Mouse (Mus musculus): ENCODE results near the gene Slc26a10. TPM values are rescaled to one million over a fixed set of nuclear protein-coding genes. Genes with fewer than 3 reads are reported as not detected.

Gene Slc26a10
- polyA plus RNA-seq, 1 experiment from 2014 or later: 0.91 TPM

GRCm38 (mm10) chr10:127177235-127177634 lies 3.2 kb downstream of the Slc26a10 start:
- H3K27me3 ChIP-seq: peaks cover 49% of the 10 kb centered on the region
- H3K4me3 ChIP-seq: no peak overlapping the region
- H3K27ac ChIP-seq (replicated peaks): no peak overlapping the region
- no peaks in the 10 kb centered on the region for H3K36me3 ChIP-seq
- WGBS: 20% methylated on average over 9 of the region's 9 CpGs
- no peak overlapping the region for H3K9ac ChIP-seq
- ATAC-seq (ENCODE audit: low FRiP score, low read depth): no peak
- peak overlapping the region; percentile 55 for H3K4me2 ChIP-seq
- peaks cover 27% of the 10 kb centered on the region for H3K4me1 ChIP-seq (replicated peaks)
- no peaks in the 10 kb centered on the region for H3K9me3 ChIP-seq

GRCm38 (mm10) chr10:127176756-127177155 lies 3.7 kb downstream of the Slc26a10 start:
- Histone ChIP-seq H3K9ac (no peak overlapping the region), H3K4me3 (no peak overlapping the region), H3K4me2 (no peak overlapping the region), H3K27ac (replicated peaks) (no peak overlapping the region), H3K36me3 (0 out of 2 replicates have a peak, but pooled peaks cover 2% of the 10 kb centered on the region), H3K4me1 (replicated peaks) (peaks cover 27% of the 10 kb centered on the region), H3K9me3 (no peaks in the 10 kb centered on the region), H3K27me3 (peaks cover 53% of the 10 kb centered on the region)
- 14% methylated on average over 7 of the region's 7 CpGs for WGBS
- no peak for ATAC-seq (ENCODE audit: low FRiP score, low read depth)

DNA sequence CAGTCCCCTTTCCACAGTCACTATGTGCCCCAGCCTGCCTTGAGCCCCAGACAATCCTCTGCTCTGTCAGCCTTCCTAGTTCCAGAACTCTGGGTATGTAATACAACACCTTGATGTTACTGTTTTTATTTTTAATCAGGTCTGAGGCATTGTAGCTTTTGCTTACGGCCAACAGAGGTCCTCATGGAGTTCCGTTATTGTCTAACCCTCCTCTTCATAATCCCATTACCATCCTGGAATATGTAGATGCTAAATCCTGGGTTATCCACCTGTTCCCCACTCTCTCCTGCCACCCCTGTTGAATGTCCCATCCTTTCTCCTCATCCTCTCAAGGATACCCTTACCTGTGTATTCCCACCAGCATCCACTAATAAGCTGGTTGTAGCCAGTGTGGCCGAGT lies 4.2 kb downstream of the Slc26a10 start:
- ATAC-seq (ENCODE audit: low FRiP score, low read depth): no peak
- WGBS: 42% methylated on average over 3 of the region's 3 CpGs
- H3K27me3 ChIP-seq: peaks cover 52% of the 10 kb centered on the region

GRCm38 (mm10) chr10:127174170-127174569 lies 6.3 kb downstream of the Slc26a10 start:
- Histone ChIP-seq H3K27ac (replicated peaks) (no peak overlapping the region), H3K9ac (no peak overlapping the region), H3K27me3 (peaks cover 49% of the 10 kb centered on the region), H3K4me3 (no peak overlapping the region), H3K4me1 (replicated peaks) (peaks cover 30% of the 10 kb centered on the region), H3K36me3 (0 out of 2 replicates have a peak, but pooled peaks cover 3% of the 10 kb centered on the region), H3K9me3 (no peaks in the 10 kb centered on the region), H3K4me2 (no peak overlapping the region)
- 0 out of 2 replicates have a peak, but pooled peaks have one; percentile 6 for ATAC-seq (ENCODE audit: low FRiP score, low read depth)
- 87% methylated on average over 7 of the region's 7 CpGs for WGBS

More for the DNA sequence above, 4.2 kb downstream of the Slc26a10 start:
- H3K36me3 ChIP-seq: 0 out of 2 replicates have a peak, but pooled peaks cover 3% of the 10 kb centered on the region
- H3K4me2 ChIP-seq: no peak overlapping the region
- no peak overlapping the region for H3K4me3 ChIP-seq
- no peaks in the 10 kb centered on the region for H3K9me3 ChIP-seq
- H3K4me1 ChIP-seq (replicated peaks): peaks cover 27% of the 10 kb centered on the region
- H3K9ac ChIP-seq: no peak overlapping the region
- no peak overlapping the region for H3K27ac ChIP-seq (replicated peaks)

GRCm38 (mm10) chr10:127173148-127174065 lies 7.0 kb downstream of the Slc26a10 start:
- 0 out of 2 replicates have a peak, but pooled peaks cover 3% of the 10 kb centered on the region for H3K36me3 ChIP-seq
- WGBS: 86% methylated on average over 16 of the region's 16 CpGs
- peaks cover 52% of the 10 kb centered on the region for H3K27me3 ChIP-seq

DNA sequence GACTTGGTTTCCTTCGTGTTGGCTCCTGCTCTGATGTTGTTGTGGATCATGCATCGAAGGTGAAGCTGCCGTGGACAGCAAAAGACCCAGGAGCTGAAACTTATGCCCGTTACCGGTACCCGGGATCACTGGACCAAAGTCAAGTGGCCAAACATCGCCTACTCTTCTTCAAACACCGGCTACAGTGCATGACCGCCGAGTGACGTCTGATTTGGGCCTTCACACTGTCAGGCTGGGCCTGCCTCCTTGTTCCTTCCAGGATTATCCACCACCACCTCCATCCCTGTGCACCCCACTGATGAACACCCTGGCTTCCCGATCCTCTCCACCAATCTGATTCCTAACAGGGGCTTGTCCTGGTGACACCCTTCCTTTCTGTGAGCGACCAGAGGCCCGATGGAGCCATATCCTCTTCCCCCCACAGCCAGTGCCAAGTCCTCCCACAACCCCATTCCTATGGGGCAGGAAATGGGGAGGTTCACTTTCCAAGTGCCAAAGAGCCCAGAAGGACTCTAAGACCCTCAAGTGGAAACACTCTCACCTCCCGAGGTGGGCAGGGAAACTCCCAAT lies 8.7 kb downstream of the Slc26a10 start:
- H3K9ac ChIP-seq: no peak overlapping the region

More at GRCm38 (mm10) chr10:127173148-127174065, 7.0 kb downstream of the Slc26a10 start:
- no peaks in the 10 kb centered on the region for H3K9me3 ChIP-seq
- 0 out of 2 replicates have a peak, but pooled peaks have one; percentile 2 for ATAC-seq (ENCODE audit: low FRiP score, low read depth)
- H3K9ac ChIP-seq: no peak overlapping the region
- H3K4me3 ChIP-seq: no peak overlapping the region
- H3K27ac ChIP-seq (replicated peaks): no peak overlapping the region
- H3K4me1 ChIP-seq (replicated peaks): peaks cover 26% of the 10 kb centered on the region
- H3K4me2 ChIP-seq: no peak overlapping the region

DNA sequence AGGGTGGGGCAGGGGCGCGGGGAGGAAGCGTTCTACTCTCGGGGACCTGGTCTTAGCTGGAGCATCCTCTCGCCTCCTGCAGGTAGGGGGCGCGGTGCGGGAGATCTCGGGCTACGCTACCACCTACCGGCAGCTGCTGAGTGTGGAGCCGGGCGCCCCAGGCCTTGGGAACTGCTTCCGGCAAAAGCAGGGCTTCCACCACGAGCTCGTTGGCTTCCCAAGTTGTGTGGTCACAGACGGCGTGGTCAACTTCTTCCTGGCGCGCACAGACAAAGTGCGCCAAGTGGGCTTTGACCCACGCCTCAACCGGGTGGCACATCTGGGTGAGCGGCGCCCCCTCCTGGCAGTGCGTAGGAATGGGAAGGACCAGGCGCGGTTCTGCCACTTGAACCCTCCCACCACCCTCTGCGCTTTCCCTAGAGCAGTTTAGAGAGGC lies 9.6 kb downstream of the Slc26a10 start:
- H3K36me3 ChIP-seq: 0 out of 2 replicates have a peak, but pooled peaks cover 3% of the 10 kb centered on the region
- H3K4me2 ChIP-seq: peak overlapping the region; percentile 48
- ATAC-seq (ENCODE audit: low FRiP score, low read depth): peak; percentile 17; the same call in 1 of the 2 replicates
- peaks cover 40% of the 10 kb centered on the region for H3K27me3 ChIP-seq
- H3K4me1 ChIP-seq (replicated peaks): peaks cover 35% of the 10 kb centered on the region
- H3K4me3 ChIP-seq: peak overlapping the region; percentile 9
- no peak overlapping the region for H3K27ac ChIP-seq (replicated peaks)
- no peak overlapping the region for H3K9ac ChIP-seq
- no peaks in the 10 kb centered on the region for H3K9me3 ChIP-seq
- 3% methylated on average over 29 of the region's 29 CpGs for WGBS

More for the DNA sequence above, 8.7 kb downstream of the Slc26a10 start:
- H3K4me3 ChIP-seq: no peak overlapping the region
- no peak overlapping the region for H3K4me2 ChIP-seq
- WGBS: 92% methylated on average over 15 of the region's 15 CpGs
- 0 out of 2 replicates have a peak, but pooled peaks cover 3% of the 10 kb centered on the region for H3K36me3 ChIP-seq
- no peaks in the 10 kb centered on the region for H3K9me3 ChIP-seq
- peaks cover 47% of the 10 kb centered on the region for H3K27me3 ChIP-seq
- peaks cover 27% of the 10 kb centered on the region for H3K4me1 ChIP-seq (replicated peaks)
- H3K27ac ChIP-seq (replicated peaks): no peak overlapping the region
- no peak for ATAC-seq (ENCODE audit: low FRiP score, low read depth)

DNA sequence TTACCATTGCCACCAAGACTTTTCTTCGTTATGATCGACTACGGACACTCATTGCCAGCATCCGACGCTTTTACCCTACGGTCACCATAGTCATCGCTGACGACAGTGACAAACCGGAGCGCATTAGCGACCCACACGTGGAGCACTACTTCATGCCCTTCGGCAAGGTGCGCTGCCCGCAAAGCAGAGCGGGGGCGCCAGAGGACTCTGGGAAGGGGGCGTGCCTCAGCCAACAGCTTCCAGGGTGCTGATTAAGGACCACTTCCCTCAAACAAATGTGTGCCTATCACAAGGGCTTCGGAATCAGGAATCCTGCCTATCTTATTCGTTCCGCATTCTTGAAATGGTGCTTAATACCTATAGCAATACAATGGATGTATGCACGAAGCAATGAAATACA lies 10.4 kb downstream of the Slc26a10 start:
- 0 out of 2 replicates have a peak, but pooled peaks cover 3% of the 10 kb centered on the region for H3K36me3 ChIP-seq
- 0 out of 2 replicates have a peak overlapping the region, but pooled peaks have one; percentile 6 for H3K9ac ChIP-seq
- H3K4me3 ChIP-seq: peak overlapping the region; percentile 9; the same call in 1 of the 2 replicates
- no peak for ATAC-seq (ENCODE audit: low FRiP score, low read depth)
- H3K4me1 ChIP-seq (replicated peaks): peaks cover 38% of the 10 kb centered on the region
- H3K9me3 ChIP-seq: no peaks in the 10 kb centered on the region
- H3K4me2 ChIP-seq: peak overlapping the region; percentile 48
- peaks cover 40% of the 10 kb centered on the region for H3K27me3 ChIP-seq
- WGBS: 8% methylated on average over 22 of the region's 22 CpGs
- H3K27ac ChIP-seq (replicated peaks): no peak overlapping the region

DNA sequence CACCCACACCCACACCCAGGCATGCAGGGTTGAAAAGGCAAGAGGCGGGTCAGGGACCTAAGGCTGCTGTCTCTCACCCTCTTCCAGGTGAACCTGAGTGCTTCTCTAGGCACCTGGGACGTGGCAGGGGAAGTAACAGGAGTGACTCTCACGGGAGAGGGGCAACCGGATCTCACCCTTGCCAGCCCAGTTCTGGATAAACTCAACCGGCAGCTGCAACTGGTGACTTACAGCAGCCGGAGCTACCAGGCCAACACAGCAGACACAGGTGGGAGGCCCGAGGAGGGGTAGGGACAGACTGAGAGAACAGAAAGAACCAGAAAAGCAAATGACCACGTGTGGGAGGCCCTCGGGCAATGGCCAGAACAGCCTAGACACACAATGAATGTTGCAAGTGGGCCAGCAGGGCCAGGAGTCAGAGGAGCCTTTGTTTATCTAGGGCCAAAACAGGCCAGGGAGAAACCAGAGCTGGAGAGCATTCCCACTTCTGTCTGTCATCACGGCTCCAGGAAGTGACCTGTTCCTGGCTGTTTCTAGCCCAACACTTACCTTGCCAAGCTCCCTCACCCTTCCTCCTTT lies 12.7 kb downstream of the Slc26a10 start:
- Histone ChIP-seq H3K4me2 (peak overlapping the region; percentile 84), H3K9ac (no peak overlapping the region), H3K27me3 (peaks cover 40% of the 10 kb centered on the region), H3K27ac (replicated peaks) (no peak overlapping the region), H3K36me3 (0 out of 2 replicates have a peak, but pooled peaks cover 3% of the 10 kb centered on the region), H3K9me3 (no peaks in the 10 kb centered on the region), H3K4me3 (0 out of 2 replicates have a peak overlapping the region, but pooled peaks have one; percentile 93), H3K4me1 (replicated peaks) (peaks cover 38% of the 10 kb centered on the region)
- WGBS: 58% methylated on average over 10 of the region's 10 CpGs
- ATAC-seq (ENCODE audit: low FRiP score, low read depth): no peak

DNA sequence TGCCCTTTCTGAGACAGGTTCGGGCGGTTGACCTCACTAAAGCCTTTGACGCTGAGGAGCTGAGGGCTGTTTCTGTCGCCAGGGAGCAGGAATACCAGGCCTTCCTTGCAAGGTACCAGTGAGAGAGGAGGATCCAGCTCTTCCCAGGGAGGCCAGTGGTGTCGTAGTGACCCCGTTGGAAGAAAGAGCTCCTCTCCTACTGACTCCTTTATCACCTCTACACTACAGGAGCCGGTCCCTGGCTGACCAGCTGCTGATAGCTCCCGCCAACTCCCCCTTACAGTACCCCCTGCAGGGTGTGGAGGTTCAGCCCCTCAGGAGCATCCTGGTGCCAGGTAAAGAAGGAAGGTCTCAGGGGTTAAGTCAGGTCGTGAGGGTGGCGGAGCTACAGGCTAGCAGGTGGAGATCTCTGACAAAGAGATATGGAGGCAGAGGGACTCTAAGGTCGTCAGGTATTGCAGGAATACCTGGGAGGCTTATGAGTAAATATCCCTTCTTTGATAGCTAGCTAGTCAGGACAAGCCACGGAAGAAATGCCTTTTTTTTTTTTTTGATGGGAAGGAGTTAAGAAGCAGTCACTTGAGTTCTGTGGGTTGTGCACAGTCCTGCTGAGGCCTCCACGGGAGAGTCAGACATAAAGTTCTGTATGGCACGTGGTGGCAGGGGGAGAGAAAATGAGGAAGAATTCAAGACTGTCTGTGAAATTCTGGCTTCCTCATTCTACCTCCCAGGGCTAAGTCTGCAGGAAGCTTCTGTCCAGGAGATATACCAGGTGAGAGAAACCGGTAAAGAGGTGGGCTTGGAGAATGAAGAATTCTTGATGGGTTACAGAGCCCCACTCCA lies 13.5 kb downstream of the Slc26a10 start:
- ATAC-seq (ENCODE audit: low FRiP score, low read depth): no peak
- H3K27ac ChIP-seq (replicated peaks): peak overlapping the region; percentile 92
- H3K27me3 ChIP-seq: peaks cover 36% of the 10 kb centered on the region
- peak overlapping the region; percentile 98 for H3K9ac ChIP-seq
- peak overlapping the region; percentile 93 for H3K4me3 ChIP-seq
- H3K9me3 ChIP-seq: no peaks in the 10 kb centered on the region
- 25% methylated on average over 15 of the region's 15 CpGs for WGBS
- 0 out of 2 replicates have a peak, but pooled peaks cover 3% of the 10 kb centered on the region for H3K36me3 ChIP-seq
- H3K4me1 ChIP-seq (replicated peaks): peaks cover 38% of the 10 kb centered on the region
- peak overlapping the region; percentile 84 for H3K4me2 ChIP-seq

DNA sequence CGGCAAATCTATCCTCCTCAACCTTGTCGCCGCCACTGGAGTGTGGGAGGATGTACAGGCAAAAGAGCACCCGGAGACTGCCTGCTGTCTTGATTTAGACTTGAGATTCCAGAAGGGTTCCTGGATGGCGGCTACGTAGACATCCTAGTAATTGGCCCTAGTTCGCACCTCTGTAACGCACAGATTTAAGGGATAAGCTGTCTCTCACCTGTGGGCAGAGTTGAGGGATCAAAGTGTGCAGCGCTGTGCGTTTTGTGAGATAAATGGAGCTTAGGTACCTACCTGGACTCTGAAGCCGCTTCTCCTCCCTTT lies 14.1 kb downstream of the Slc26a10 start:
- peak overlapping the region; percentile 93 for H3K4me3 ChIP-seq
- peak overlapping the region; percentile 92 for H3K27ac ChIP-seq (replicated peaks)
- H3K4me2 ChIP-seq: peak overlapping the region; percentile 84
- peaks cover 34% of the 10 kb centered on the region for H3K27me3 ChIP-seq
- H3K9ac ChIP-seq: peak overlapping the region; percentile 98
- H3K4me1 ChIP-seq (replicated peaks): peaks cover 38% of the 10 kb centered on the region
- no peaks in the 10 kb centered on the region for H3K9me3 ChIP-seq
- no peak for ATAC-seq (ENCODE audit: low FRiP score, low read depth)
- no peaks in the 10 kb centered on the region for H3K36me3 ChIP-seq
- WGBS: 3% methylated on average over 11 of the region's 11 CpGs
